In the genomic region with DNA sequence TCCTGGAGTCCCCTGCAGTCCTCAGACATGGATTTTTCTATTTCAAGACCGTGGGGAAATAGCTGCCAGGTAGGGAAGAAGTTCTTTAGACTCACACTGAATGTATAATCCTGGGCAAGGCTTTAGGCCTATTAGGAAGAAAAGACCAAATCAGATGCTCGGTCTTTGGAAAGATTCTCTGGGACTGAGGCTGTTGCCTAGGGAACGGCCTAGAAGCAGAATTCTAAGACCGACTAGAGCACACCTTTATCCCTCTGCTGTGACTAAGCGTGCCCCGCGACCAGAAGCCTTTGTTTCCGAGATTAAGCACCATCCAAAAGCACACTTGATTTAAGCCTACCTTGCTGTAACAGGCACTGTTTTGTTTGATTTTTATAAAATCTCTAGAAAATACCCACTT, we compare ENCODE assay signal across 28 mouse cellular contexts. TPM values are rescaled to one million over a fixed set of nuclear protein-coding genes. Genes with fewer than 3 reads are reported as not detected.
A peak's percentile ranks its signal among the peaks of the same experiment; 100 is the strongest.
DNase-seq lines count a peak whose midpoint lies in the region; ATAC-seq and TF ChIP-seq lines count a peak whose summit lies in the region.
"Had no signal": no experiment of that assay in that cellular context is flagged by ENCODE, and none has a peak within 500 bp of the region (broad histone marks: within the 10 kb centered on the region; RNA-seq: fewer than 3 reads in every experiment).

No protein-coding gene starts in this region.

- no peak for TF ChIP-seq CTCF in forebrain, postnatal 0 days (IDR thresholded peaks at IDR 0.05; ENCODE audit: low read depth)

- WGBS in forebrain, postnatal 0 days, result 29% methylated on average over 8 of the region's 8 CpGs
- 42% methylated on average over 8 of the region's 8 CpGs for WGBS in forebrain, embryonic 12.5 days
- WGBS in midbrain, embryonic 11.5 days, result 30% methylated on average over 8 of the region's 8 CpGs
- WGBS in midbrain, embryonic 10.5 days, result 46% methylated on average over 8 of the region's 8 CpGs
- 16% methylated on average over 8 of the region's 8 CpGs for whole genome bisulfite sequencing in midbrain, embryonic 15.5 days
- 87% methylated on average over 8 of the region's 8 CpGs for WGBS in kidney, embryonic 15.5 days

- H3K36me3 ChIP-seq in forebrain, postnatal 0 days (ENCODE audit: insufficient read depth), result no peaks in the 10 kb centered on the region
- H3K36me3 ChIP-seq in forebrain, embryonic 12.5 days (replicated peaks), result no peaks in the 10 kb centered on the region
- no peaks in the 10 kb centered on the region for H3K36me3 ChIP-seq in midbrain, embryonic 11.5 days (ENCODE audit: control insufficient read depth, insufficient read depth, low read length)
- H3K36me3 ChIP-seq in midbrain, embryonic 10.5 days, result no peaks in the 10 kb centered on the region
- no peaks in the 10 kb centered on the region for H3K36me3 ChIP-seq in midbrain, embryonic 15.5 days (replicated peaks)
- H3K36me3 ChIP-seq in kidney, embryonic 15.5 days, result 0 out of 2 replicates have a peak, but pooled peaks cover 5% of the 10 kb centered on the region
- H3K36me3 ChIP-seq: embryonic facial prominence, embryonic 10.5 days; heart, embryonic 10.5 days; hindbrain, embryonic 15.5 days had no signal

- DNase-seq in forebrain, postnatal 0 days, result no peak
- peak; percentile 80 for DNase-seq in midbrain, embryonic 11.5 days (ENCODE audit: low spot score, missing footprints)
- no peak for DNase-seq in midbrain, embryonic 10.5 days (ENCODE audit: low spot score)
- no peak for DNase-seq in retina, postnatal 1 day
- DNase-seq: adrenal gland, adult 8-10 months; adrenal gland, postnatal 25 days; cerebellum, adult 11 months; cerebellum, adult 2 months; cerebellum, postnatal 10 days; cerebellum, postnatal 36 days; embryo, embryonic 11 days; gastrocnemius, postnatal 10 days; gastrocnemius, postnatal 36 days; heart, adult 2 months; heart, postnatal 14 days; heart, postnatal 4 days had no signal

- ATAC-seq in forebrain, postnatal 0 days, result peak; percentile 43; the same call in 1 of the 2 replicates
- ATAC-seq in forebrain, embryonic 12.5 days (ENCODE audit: low FRiP score), result no peak
- ATAC-seq in midbrain, embryonic 11.5 days (ENCODE audit: low FRiP score), result no peak
- peak; percentile 35; the same call in 1 of the 2 replicates for ATAC-seq in midbrain, embryonic 15.5 days (replicated peaks)
- ATAC-seq in kidney, embryonic 15.5 days (replicated peaks; ENCODE audit: low FRiP score), result no peak
- ATAC-seq: activated CD4-positive, CD25-positive, alpha-beta regulatory T cell, adult 4 months; forebrain, embryonic 13.5 days; forebrain, embryonic 16.5 days had no signal

- H3K4me3 ChIP-seq in forebrain, postnatal 0 days (ENCODE audit: low read depth, low read length), result no peak overlapping the region
- no peak overlapping the region for H3K4me3 ChIP-seq in forebrain, embryonic 12.5 days (replicated peaks)
- H3K4me3 ChIP-seq in midbrain, embryonic 11.5 days (ENCODE audit: low read depth, low read length), result no peak overlapping the region
- H3K4me3 ChIP-seq in midbrain, embryonic 10.5 days, result no peak overlapping the region
- H3K4me3 ChIP-seq in midbrain, embryonic 15.5 days, result no peak overlapping the region
- no peak overlapping the region for H3K4me3 ChIP-seq in kidney, embryonic 15.5 days (replicated peaks)
- H3K4me3 ChIP-seq: embryonic facial prominence, embryonic 10.5 days; embryonic facial prominence, embryonic 13.5 days; erythroblast, embryonic 14.5 days; forebrain, embryonic 13.5 days; heart, adult 2 months; heart, embryonic 10.5 days; heart, embryonic 13.5 days; hindbrain, embryonic 15.5 days had no signal

- no peak overlapping the region for H3K4me2 ChIP-seq in forebrain, postnatal 0 days (ENCODE audit: low read depth)
- H3K4me2 ChIP-seq in forebrain, embryonic 12.5 days, result no peak overlapping the region
- no peak overlapping the region for H3K4me2 ChIP-seq in midbrain, embryonic 11.5 days
- no peak overlapping the region for H3K4me2 ChIP-seq in midbrain, embryonic 15.5 days
- no peak overlapping the region for H3K4me2 ChIP-seq in kidney, embryonic 15.5 days
- H3K4me2 ChIP-seq: embryonic facial prominence, embryonic 13.5 days; forebrain, embryonic 13.5 days; heart, embryonic 13.5 days; hindbrain, embryonic 15.5 days had no signal

- no peaks in the 10 kb centered on the region for H3K4me1 ChIP-seq in forebrain, postnatal 0 days (ENCODE audit: insufficient read depth)
- peaks cover 11% of the 10 kb centered on the region for H3K4me1 ChIP-seq in forebrain, embryonic 12.5 days
- peaks cover 11% of the 10 kb centered on the region; the same call in 1 of the 2 replicates for H3K4me1 ChIP-seq in midbrain, embryonic 11.5 days (ENCODE audit: control insufficient read depth, insufficient read depth, low read length)
- H3K4me1 ChIP-seq in midbrain, embryonic 10.5 days, result peaks cover 27% of the 10 kb centered on the region
- 0 out of 2 replicates have a peak, but pooled peaks cover 4% of the 10 kb centered on the region for H3K4me1 ChIP-seq in midbrain, embryonic 15.5 days
- no peaks in the 10 kb centered on the region for H3K4me1 ChIP-seq in kidney, embryonic 15.5 days
- H3K4me1 ChIP-seq: embryonic facial prominence, embryonic 13.5 days; forebrain, embryonic 13.5 days; hindbrain, embryonic 15.5 days had no signal

- no peak overlapping the region for H3K27ac ChIP-seq in forebrain, postnatal 0 days (ENCODE audit: low read depth, low read length)
- H3K27ac ChIP-seq in forebrain, embryonic 12.5 days, result no peak overlapping the region
- H3K27ac ChIP-seq in midbrain, embryonic 11.5 days (ENCODE audit: low read depth, low read length), result no peak overlapping the region
- no peak overlapping the region for H3K27ac ChIP-seq in midbrain, embryonic 10.5 days (replicated peaks)
- no peak overlapping the region for H3K27ac ChIP-seq in midbrain, embryonic 15.5 days
- no peak overlapping the region for H3K27ac ChIP-seq in kidney, embryonic 15.5 days
- H3K27ac ChIP-seq: embryonic facial prominence, embryonic 10.5 days; embryonic facial prominence, embryonic 13.5 days; forebrain, embryonic 13.5 days; heart, adult 2 months; heart, embryonic 10.5 days; heart, embryonic 13.5 days; hindbrain, embryonic 15.5 days had no signal

- no peaks in the 10 kb centered on the region for H3K9me3 ChIP-seq in forebrain, postnatal 0 days (ENCODE audit: low read length)
- H3K9me3 ChIP-seq in forebrain, embryonic 12.5 days, result no peaks in the 10 kb centered on the region
- H3K9me3 ChIP-seq in midbrain, embryonic 11.5 days (ENCODE audit: control insufficient read depth, low read length), result no peaks in the 10 kb centered on the region
- H3K9me3 ChIP-seq in midbrain, embryonic 10.5 days (replicated peaks), result peaks cover 5% of the 10 kb centered on the region; the same call in 1 of the 2 replicates
- H3K9me3 ChIP-seq in midbrain, embryonic 15.5 days, result no peaks in the 10 kb centered on the region
- no peaks in the 10 kb centered on the region for H3K9me3 ChIP-seq in kidney, embryonic 15.5 days (replicated peaks)
- H3K9me3 ChIP-seq: embryonic facial prominence, embryonic 13.5 days; heart, embryonic 10.5 days; hindbrain, embryonic 15.5 days had no signal

- no peaks in the 10 kb centered on the region for H3K27me3 ChIP-seq in forebrain, postnatal 0 days (ENCODE audit: insufficient read depth, low read length)
- no peaks in the 10 kb centered on the region for H3K27me3 ChIP-seq in forebrain, embryonic 12.5 days
- no peaks in the 10 kb centered on the region for H3K27me3 ChIP-seq in midbrain, embryonic 11.5 days (ENCODE audit: control insufficient read depth, insufficient read depth, low read length)
- no peaks in the 10 kb centered on the region for H3K27me3 ChIP-seq in midbrain, embryonic 10.5 days (ENCODE audit: low read depth, poor library complexity, severe bottlenecking)
- no peaks in the 10 kb centered on the region for H3K27me3 ChIP-seq in midbrain, embryonic 15.5 days (replicated peaks)
- H3K27me3 ChIP-seq in kidney, embryonic 15.5 days, result no peaks in the 10 kb centered on the region
- H3K27me3 ChIP-seq: embryonic facial prominence, embryonic 13.5 days; forebrain, embryonic 13.5 days; heart, embryonic 13.5 days; hindbrain, embryonic 15.5 days had no signal

- no peak overlapping the region for H3K9ac ChIP-seq in forebrain, postnatal 0 days
- no peak overlapping the region for H3K9ac ChIP-seq in forebrain, embryonic 12.5 days
- no peak overlapping the region for H3K9ac ChIP-seq in midbrain, embryonic 11.5 days (ENCODE audit: low read length)
- no peak overlapping the region for H3K9ac ChIP-seq in midbrain, embryonic 15.5 days
- H3K9ac ChIP-seq in kidney, embryonic 15.5 days, result no peak overlapping the region
- H3K9ac ChIP-seq: embryonic facial prominence, embryonic 13.5 days; forebrain, embryonic 13.5 days; heart, embryonic 13.5 days; hindbrain, embryonic 15.5 days had no signal

RNA-seq across cellular contexts. Expression of a gene that starts 46.4 kb away (rescaled TPM):
- 3.3 and 3.8 TPM in 2 replicates for total RNA-seq in forebrain, postnatal 0 days (2014; rRNA removed)
- 0.86 and 1.2 TPM in 2 replicates for polyA plus RNA-seq in forebrain, postnatal 0 days (2015; fragmentation: Nextera tagmentation; extraction: Ambion mirVana)
- 3.4 and 4.1 TPM in 2 replicates for polyA plus RNA-seq in forebrain, embryonic 12.5 days (2016; fragmentation: Nextera tagmentation; extraction: Ambion mirVana)
- polyA plus RNA-seq in midbrain, embryonic 11.5 days (2014; fragmentation: Nextera tagmentation; extraction: Ambion mirVana), result 1.7 and 2.1 TPM in 2 replicates
- polyA plus RNA-seq in midbrain, embryonic 10.5 days (2016; fragmentation: Nextera tagmentation; extraction: Ambion mirVana), result 0.68 and 1.7 TPM in 2 replicates
- polyA plus RNA-seq in midbrain, embryonic 15.5 days (2015; fragmentation: Nextera tagmentation; extraction: Ambion mirVana), result 0.81 and 1.1 TPM in 2 replicates
- polyA plus RNA-seq in kidney, embryonic 15.5 days (2015; fragmentation: Nextera tagmentation; extraction: Ambion mirVana), result 17.2 and 17.6 TPM in 2 replicates

Comparison
In these comparisons a context has a peak if more than half of its experiments do, and no peak if none do; other contexts are left out.
1. ATAC-seq: peak in forebrain, postnatal 0 days (single experiment) and midbrain, embryonic 15.5 days (single experiment); none in forebrain, embryonic 12.5 days (single experiment), midbrain, embryonic 11.5 days (single experiment) and kidney, embryonic 15.5 days (single experiment).